Mouse (Mus musculus): Measurements from ENCODE around the gene Lpar2. TPM values are rescaled to one million over a fixed set of nuclear protein-coding genes. Genes with fewer than 3 reads are reported as not detected.

The Lpar2 gene
- polyA plus RNA-seq, 1 experiment, result not detected

DNA sequence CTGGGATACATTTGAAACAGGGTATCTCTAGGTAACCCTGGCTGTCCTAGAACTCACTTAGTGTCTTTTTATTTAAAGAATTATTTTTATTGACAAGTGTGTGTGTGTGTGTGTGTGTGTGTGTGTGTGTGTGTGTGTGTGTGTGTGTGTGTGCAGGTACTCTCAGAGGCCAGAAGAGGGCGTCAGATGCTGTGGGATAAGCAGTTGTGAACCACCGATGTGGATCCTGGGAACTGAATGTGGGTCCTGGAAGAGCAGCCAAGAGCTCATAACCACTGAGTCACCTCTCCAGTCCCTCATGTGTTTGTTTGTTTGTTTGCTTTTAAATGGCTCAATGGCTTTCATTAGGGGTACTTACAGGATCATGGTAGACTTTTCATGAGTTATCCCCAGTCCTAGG, 7.3 kb upstream of the Lpar2 start:
- Histone ChIP-seq H3K4me3 (ENCODE audit: insufficient read depth, low read depth, low read length) (no peak overlapping the region), H3K4me1 (ENCODE audit: control insufficient read depth, insufficient read depth, low read length) (no peaks in the 10 kb centered on the region), H3K27ac (ENCODE audit: insufficient read depth, low read depth, low read length) (no peak overlapping the region)
- 89% methylated on average over 2 of the region's 2 CpGs for WGBS
- no peak for TF ChIP-seq CTCF (IDR thresholded peaks at IDR 0.05; ENCODE audit: insufficient read depth, low read depth, low read length)
- no peak for TF ChIP-seq POLR2A (IDR thresholded peaks at IDR 0.05; ENCODE audit: insufficient read depth, low read depth, low read length)

DNA sequence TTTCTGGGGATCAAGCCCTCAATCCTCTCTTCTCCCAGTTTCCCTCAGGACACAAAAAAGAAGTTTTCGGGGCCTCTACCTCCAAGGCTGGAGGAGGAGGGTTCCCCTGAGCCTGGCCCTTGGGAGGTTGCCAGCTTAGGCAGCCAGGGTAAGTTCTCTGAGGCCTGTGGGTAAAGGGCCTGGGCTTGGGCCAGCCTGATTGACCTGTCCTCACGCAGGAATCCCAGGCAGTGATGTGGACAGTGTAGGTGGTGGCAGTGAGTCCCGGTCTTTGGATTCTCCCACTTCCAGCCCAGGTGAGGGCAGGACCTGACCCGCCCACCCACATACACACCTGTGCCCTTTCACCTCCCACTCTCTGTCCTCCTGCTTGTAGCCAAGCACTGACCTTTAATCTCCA, 6.8 kb upstream of the Lpar2 start:
- 95% methylated on average over 4 of the region's 4 CpGs for WGBS
- TF ChIP-seq CTCF (IDR thresholded peaks at IDR 0.05; ENCODE audit: insufficient read depth, low read depth, low read length) (no peak), POLR2A (IDR thresholded peaks at IDR 0.05; ENCODE audit: insufficient read depth, low read depth, low read length) (no peak)
- H3K4me1 ChIP-seq (ENCODE audit: control insufficient read depth, insufficient read depth, low read length), result no peaks in the 10 kb centered on the region
- no peak overlapping the region for H3K27ac ChIP-seq (ENCODE audit: insufficient read depth, low read depth, low read length)
- no peak overlapping the region for H3K4me3 ChIP-seq (ENCODE audit: insufficient read depth, low read depth, low read length)

DNA sequence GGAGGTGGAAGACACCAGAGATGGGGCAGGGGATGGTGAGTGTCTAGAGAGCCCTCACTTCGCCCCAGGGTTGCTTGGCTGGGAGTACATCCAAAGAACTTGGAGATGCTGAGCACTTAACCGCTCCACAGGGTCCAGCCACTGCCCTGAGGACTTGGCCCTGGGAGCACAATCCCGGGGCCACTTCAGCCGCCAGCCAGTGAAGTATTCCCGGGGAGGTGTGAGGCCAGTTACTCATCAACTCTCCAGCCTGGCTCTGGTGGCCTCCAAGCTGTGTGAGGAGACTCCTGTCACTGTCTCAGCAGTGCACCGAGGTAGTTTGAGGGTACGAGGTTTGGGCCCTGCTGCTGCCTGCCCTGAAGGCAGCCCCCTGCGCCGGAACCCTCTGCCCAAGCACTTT, 1.8 kb upstream of the Lpar2 start:
- TF ChIP-seq POLR2A (IDR thresholded peaks at IDR 0.05; ENCODE audit: insufficient read depth, low read depth, low read length) (no peak), CTCF (IDR thresholded peaks at IDR 0.05; ENCODE audit: insufficient read depth, low read depth, low read length) (no peak)
- WGBS, result 85% methylated on average over 9 of the region's 9 CpGs
- Histone ChIP-seq H3K27ac (ENCODE audit: insufficient read depth, low read depth, low read length) (no peak overlapping the region), H3K4me3 (ENCODE audit: insufficient read depth, low read depth, low read length) (no peak overlapping the region), H3K4me1 (ENCODE audit: control insufficient read depth, insufficient read depth, low read length) (peaks cover 10% of the 10 kb centered on the region)

DNA sequence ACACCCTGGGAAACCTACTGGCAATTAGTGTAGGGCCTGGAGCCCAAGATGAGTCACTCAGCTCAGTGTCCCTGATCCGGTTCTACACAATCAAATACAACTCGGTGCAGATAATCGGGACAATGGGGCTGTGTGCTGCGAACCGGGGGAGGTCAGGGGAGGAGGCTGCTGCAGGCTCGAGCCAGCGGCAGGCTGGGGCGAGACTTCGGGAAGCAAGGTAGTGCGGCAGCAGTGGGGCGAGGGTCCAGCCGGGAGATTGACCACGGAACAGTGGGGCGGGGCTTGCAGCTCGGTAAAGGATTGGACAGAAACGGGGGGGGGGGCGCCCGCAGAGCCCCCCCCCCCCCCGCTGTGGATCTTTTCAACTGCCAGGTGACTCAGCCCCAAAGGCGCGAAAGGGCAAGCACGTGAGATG, 251 bp upstream of the Lpar2 start:
- Histone ChIP-seq H3K4me3 (ENCODE audit: insufficient read depth, low read depth, low read length) (peak overlapping the region; percentile 52), H3K4me1 (ENCODE audit: control insufficient read depth, insufficient read depth, low read length) (peaks cover 10% of the 10 kb centered on the region), H3K27ac (ENCODE audit: insufficient read depth, low read depth, low read length) (no peak overlapping the region)
- WGBS, result 0% methylated on average over 14 of the region's 22 CpGs
- TF ChIP-seq POLR2A (IDR thresholded peaks at IDR 0.05; ENCODE audit: insufficient read depth, low read depth, low read length), result no peak
- no peak for TF ChIP-seq CTCF (IDR thresholded peaks at IDR 0.05; ENCODE audit: insufficient read depth, low read depth, low read length)

DNA sequence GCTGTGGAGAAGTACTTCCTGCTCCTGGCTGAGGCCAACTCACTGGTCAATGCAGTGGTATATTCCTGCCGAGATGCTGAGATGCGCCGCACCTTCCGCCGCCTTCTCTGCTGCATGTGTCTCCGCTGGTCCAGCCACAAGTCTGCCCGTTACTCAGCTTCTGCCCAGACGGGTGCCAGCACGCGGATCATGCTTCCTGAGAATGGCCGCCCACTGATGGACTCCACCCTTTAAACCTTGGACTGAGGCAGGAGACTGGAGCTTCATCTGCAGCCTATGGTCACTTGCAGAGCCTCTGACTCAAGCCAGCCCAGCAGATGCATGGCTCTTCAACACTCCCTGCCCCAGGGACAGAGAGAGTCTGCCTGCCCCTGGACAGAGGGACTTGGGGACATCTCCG, 4.1 kb downstream of the Lpar2 start:
- TF ChIP-seq POLR2A (IDR thresholded peaks at IDR 0.05; ENCODE audit: insufficient read depth, low read depth, low read length), result no peak
- TF ChIP-seq CTCF (IDR thresholded peaks at IDR 0.05; ENCODE audit: insufficient read depth, low read depth, low read length), result no peak
- Histone ChIP-seq H3K4me1 (ENCODE audit: control insufficient read depth, insufficient read depth, low read length) (peaks cover 10% of the 10 kb centered on the region), H3K27ac (ENCODE audit: insufficient read depth, low read depth, low read length) (no peak overlapping the region), H3K4me3 (ENCODE audit: insufficient read depth, low read depth, low read length) (no peak overlapping the region)
- WGBS, result 94% methylated on average over 12 of the region's 12 CpGs

DNA sequence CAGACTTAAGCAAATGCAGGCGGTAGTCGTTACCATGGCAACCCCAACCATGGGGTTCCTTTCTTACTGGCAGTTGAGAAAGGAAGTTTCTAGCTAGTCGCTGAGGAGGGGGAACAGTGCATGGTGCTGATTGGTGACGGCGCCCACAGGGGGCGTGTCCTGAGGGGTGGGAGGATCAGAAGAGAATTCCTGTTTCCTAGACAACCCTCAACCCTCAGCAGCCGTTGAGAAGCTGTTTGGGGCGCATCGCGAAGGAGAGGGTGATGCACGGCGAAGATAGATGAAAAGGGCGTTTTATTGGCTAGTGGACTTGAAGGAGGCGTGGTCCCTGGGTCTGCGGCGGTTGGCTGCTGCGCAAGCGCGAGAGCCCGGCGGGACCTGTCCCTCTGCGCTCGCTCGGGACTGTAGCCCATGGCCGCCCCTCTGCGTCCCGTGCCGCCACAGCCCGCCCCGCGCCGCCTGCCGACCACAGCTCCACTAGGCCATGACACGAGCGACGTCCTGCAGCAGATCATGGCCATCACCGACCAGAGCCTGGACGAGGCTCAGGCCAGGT, 10.1 kb downstream of the Lpar2 start, which contains the start of gene Pbx4:
Pbx4 (plus strand) TSS at position 194 of the 556 bp plus-strand sequence.
- Histone ChIP-seq H3K27ac (ENCODE audit: insufficient read depth, low read depth, low read length) (peak within 1 kb of the TSS; percentile 47), H3K4me1 (ENCODE audit: control insufficient read depth, insufficient read depth, low read length) (peaks cover 4% of the 10 kb centered on the region; the same call in 1 of the 2 replicates), H3K4me3 (ENCODE audit: insufficient read depth, low read depth, low read length) (peak within 1 kb of the TSS; percentile 75)
- under 1% methylated on average over 38 of the region's 38 CpGs for WGBS
- peak; percentile 39; the same call in 1 of the 2 replicates for TF ChIP-seq POLR2A (IDR thresholded peaks at IDR 0.05; ENCODE audit: insufficient read depth, low read depth, low read length)
- no peak for TF ChIP-seq CTCF (IDR thresholded peaks at IDR 0.05; ENCODE audit: insufficient read depth, low read depth, low read length)

DNA sequence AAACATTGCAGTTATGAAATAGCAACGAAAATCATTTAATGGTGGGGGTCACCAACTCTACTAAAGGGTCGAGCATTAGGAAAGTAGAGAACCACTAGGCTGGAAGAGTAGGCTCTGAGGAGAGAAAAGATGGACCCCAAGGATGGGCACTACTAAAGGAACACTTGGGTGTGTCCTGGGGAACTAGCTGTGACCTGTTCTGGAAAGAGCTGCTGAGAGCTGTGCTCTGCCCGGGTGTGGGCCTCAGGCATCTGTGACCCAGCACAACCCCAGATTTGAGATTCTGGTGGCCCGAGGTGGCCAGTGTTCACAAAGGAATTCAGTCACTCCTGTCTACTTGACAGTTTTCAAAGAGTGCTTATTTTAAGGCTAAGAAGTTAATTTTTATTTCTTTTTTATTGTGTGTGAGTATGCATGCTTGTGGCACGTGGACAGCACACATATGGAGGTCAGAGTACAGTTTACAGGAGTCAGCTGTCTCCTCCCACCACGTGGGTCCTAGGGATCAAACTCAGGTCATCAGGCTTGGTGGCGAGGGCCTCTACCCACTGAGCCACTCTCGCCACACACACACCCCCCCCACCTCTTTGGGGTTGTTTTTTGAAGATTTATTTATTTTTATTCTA, 14.9 kb downstream of the Lpar2 start:
- TF ChIP-seq POLR2A (IDR thresholded peaks at IDR 0.05; ENCODE audit: insufficient read depth, low read depth, low read length) (no peak), CTCF (IDR thresholded peaks at IDR 0.05; ENCODE audit: insufficient read depth, low read depth, low read length) (no peak)
- H3K27ac ChIP-seq (ENCODE audit: insufficient read depth, low read depth, low read length), result no peak overlapping the region
- 84% methylated on average over 8 of the region's 8 CpGs for WGBS
- no peak overlapping the region for H3K4me3 ChIP-seq (ENCODE audit: insufficient read depth, low read depth, low read length)
- peaks cover 4% of the 10 kb centered on the region; the same call in 1 of the 2 replicates for H3K4me1 ChIP-seq (ENCODE audit: control insufficient read depth, insufficient read depth, low read length)

DNA sequence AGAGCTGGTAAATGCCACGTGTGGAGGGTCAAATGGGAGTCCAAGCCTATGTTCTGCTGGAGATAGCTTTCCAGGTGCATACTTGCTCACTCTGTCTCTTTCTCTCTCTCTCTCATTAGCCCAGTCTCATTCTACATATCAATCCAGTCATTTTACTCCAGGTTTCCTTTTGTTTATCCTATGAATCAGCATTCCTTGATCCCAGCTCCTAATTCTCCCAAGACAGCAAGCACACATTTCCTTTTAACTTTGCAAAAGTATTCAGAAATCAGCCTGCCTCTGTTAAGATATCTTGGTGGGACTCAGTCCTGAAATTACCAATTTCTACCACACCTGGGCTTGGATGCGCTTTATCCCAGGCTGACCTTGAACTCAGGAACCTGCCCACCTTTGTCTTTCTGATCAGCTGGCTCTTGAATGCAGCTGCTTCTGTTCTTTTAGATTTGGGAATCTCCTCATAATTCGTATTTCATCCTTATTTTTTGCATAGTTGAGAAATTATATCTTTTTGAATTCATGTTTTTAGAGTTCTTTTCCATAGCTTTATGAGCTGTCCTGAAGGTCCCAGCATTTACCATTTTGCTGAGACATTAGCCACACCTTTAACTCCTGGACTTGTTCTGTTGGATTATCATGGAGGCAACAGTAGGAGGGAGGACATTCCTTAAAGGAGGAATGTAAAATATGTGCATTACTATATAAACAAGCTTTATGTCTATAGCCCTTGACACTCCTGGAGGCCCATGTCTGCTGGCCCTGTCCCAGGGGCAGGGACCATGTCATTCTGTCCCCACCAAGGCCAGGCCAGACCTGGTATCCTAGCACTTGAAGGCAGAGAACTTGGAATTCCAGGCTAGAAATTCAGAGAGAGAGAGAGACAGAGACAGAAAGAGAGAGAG, 25.2 kb downstream of the Lpar2 start:
- no peak overlapping the region for H3K27ac ChIP-seq (ENCODE audit: insufficient read depth, low read depth, low read length)
- no peak for TF ChIP-seq CTCF (IDR thresholded peaks at IDR 0.05; ENCODE audit: insufficient read depth, low read depth, low read length)
- no peak for TF ChIP-seq POLR2A (IDR thresholded peaks at IDR 0.05; ENCODE audit: insufficient read depth, low read depth, low read length)
- H3K4me3 ChIP-seq (ENCODE audit: insufficient read depth, low read depth, low read length), result no peak overlapping the region
- peaks cover 8% of the 10 kb centered on the region for H3K4me1 ChIP-seq (ENCODE audit: control insufficient read depth, insufficient read depth, low read length)
- WGBS, result 84% methylated on average over 3 of the region's 3 CpGs

DNA sequence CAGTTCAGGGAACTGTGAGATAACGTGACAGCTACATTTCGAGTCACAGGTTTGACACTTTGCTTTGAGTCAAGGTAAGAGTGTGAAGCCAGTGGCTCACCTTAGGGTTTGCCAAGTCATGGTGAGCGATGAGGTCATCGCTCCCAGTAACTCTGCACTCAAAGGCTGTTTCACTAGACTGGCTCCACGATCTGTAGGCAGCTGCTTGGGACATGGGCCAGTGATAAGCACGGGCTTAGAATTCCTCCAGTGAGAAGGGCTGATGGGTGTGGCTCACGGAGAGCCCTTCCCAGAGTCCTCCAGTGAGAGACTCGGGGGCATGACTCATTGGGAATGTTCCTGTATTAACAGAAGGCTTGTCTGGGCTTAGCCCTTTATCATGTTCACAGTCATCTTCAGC, 26.7 kb downstream of the Lpar2 start:
- Histone ChIP-seq H3K4me1 (ENCODE audit: control insufficient read depth, insufficient read depth, low read length) (peaks cover 8% of the 10 kb centered on the region), H3K4me3 (ENCODE audit: insufficient read depth, low read depth, low read length) (no peak overlapping the region)
- WGBS, result 87% methylated on average over 8 of the region's 8 CpGs

More for the DNA sequence above, 26.7 kb downstream of the Lpar2 start:
- H3K27ac ChIP-seq (ENCODE audit: insufficient read depth, low read depth, low read length), result no peak overlapping the region
- TF ChIP-seq CTCF (IDR thresholded peaks at IDR 0.05; ENCODE audit: insufficient read depth, low read depth, low read length) (no peak), POLR2A (IDR thresholded peaks at IDR 0.05; ENCODE audit: insufficient read depth, low read depth, low read length) (no peak)
